Mouse (Mus musculus) mesoderm, embryonic 11.5 days (tissue): Measurements from ENCODE around the gene Marveld1.
A peak's percentile ranks its signal among the peaks of the same experiment; 100 is the strongest.

ENCODE experiments used
- DNase-seq: peaks from one replicate; pipeline ENCODE4 v3.0.0-alpha.2; 2012; ENCODE audit warnings: low read depth, low spot score

Gene Marveld1

GRCm38 (mm10) chr19:42170025-42170969 is 23.1 kb downstream of the Marveld1 start:
- DNase-seq, result peak; percentile 93

- DNase-seq, result no peak
These were observed 29.6 kb downstream of the Marveld1 start for GRCm38 (mm10) chr19:42176841-42177240.

- no peak for DNase-seq
These were observed 30.3 kb downstream of the Marveld1 start for GRCm38 (mm10) chr19:42177461-42177860.

- DNase-seq, result no peak
These were observed 32.2 kb downstream of the Marveld1 start for GRCm38 (mm10) chr19:42179356-42179755.

- DNase-seq, result peak; percentile 34
These were observed 35.5 kb downstream of the Marveld1 start for GRCm38 (mm10) chr19:42182673-42183072.

GRCm38 (mm10) chr19:42189735-42190134 is 42.5 kb downstream of the Marveld1 start:
- DNase-seq, result no peak

- peak; percentile 77 for DNase-seq
These were observed 43.3 kb downstream of the Marveld1 start for GRCm38 (mm10) chr19:42190494-42190893.

GRCm38 (mm10) chr19:42193311-42193710 is 46.1 kb downstream of the Marveld1 start:
- DNase-seq, result no peak

GRCm38 (mm10) chr19:42196378-42196777 is 49.2 kb downstream of the Marveld1 start:
- DNase-seq, result no peak

- no peak for DNase-seq
These were observed 49.9 kb downstream of the Marveld1 start for GRCm38 (mm10) chr19:42197066-42197465.

- no peak for DNase-seq
These were observed 50.8 kb downstream of the Marveld1 start for GRCm38 (mm10) chr19:42198026-42198425.
